Mouse (Mus musculus): ENCODE measurements at regions not wholly inside any gene's neighbourhood (a gene's known extent, or its start where the extent isn't known, plus 50 kb on each side); places are given as distances from the start of the nearest gene placed in this dataset.
"Not testable (repeated sequence)": the region's sequence is repeated elsewhere in the genome, so short reads cannot be mapped to it uniquely, and the experiment has no call there.

DNA sequence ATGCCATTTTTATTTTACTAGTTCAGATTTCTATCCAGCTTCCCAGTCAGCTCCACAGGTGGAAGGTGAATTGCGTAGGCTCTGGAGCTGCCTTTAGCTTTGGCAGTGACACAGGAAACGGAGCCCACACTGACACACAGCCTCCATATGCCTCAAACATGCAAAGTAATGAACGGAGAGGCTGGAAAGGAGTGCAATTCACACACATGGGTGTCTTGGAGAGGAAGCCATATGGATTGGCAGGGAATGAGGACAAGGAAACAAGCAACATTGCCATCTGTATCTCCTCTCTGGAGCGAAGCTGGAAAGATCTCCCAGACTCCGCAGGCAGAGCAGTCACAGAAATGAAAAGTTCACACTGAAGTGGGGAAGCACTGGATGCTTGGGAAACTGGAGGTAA, 201.6 kb upstream of the 4930452B06Rik start:
- TF ChIP-seq CTCF (IDR thresholded peaks at IDR 0.05), result no peak
- Histone ChIP-seq H3K4me3 (no peak overlapping the region), H3K27ac (no peak overlapping the region)
- intact Hi-C loops (cut with DNase I), result no loop called here
- DNase-seq, result no peak

DNA sequence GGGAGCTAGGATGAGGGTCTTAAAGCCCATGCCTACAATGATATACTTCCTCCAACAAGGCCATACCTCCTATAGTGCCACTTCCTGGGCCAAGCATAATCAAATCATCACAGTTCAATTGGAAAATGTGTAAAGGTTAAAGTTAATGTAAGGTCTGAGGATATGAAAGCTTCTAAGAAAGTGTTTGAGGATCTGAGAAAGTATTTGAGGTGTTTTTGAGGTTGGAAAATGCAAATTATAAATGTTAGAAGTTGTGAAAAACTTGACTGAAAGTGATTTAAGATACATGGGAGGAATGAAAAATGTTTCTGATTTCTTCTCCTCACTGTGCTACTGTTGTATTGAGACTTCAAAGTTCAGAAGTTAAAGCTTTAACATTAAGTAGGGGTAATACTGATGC, 185.5 kb upstream of the 4930452B06Rik start:
- intact Hi-C loops (cut with DNase I), result no loop called here
- DNase-seq, result no peak
- TF ChIP-seq CTCF (IDR thresholded peaks at IDR 0.05), result no peak
- Histone ChIP-seq H3K4me3 (no peak overlapping the region), H3K27ac (no peak overlapping the region)

DNA sequence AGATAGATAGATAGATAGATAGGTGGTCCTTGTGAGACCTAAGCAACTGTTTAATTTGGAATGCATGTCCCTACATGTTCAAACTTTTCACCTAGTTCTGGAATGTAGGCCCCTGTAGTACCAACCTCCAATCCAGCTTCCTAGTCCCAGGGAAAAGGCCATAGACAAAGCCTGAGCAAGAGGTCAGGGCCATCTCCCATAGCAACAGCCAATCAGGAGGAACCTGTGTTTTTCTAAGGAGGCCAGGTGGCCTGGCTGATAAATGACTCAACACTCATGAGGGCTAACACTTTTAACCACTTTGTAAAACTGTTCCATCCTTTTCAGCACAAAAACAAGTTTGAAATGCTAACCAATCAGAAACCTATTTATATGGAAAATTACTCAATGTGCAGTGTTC, 184.2 kb upstream of the 4930452B06Rik start:
- no peak for DNase-seq
- TF ChIP-seq CTCF (IDR thresholded peaks at IDR 0.05), result no peak
- Histone ChIP-seq H3K27ac (no peak overlapping the region), H3K4me3 (no peak overlapping the region)
- intact Hi-C loops (cut with DNase I), result no loop called here

DNA sequence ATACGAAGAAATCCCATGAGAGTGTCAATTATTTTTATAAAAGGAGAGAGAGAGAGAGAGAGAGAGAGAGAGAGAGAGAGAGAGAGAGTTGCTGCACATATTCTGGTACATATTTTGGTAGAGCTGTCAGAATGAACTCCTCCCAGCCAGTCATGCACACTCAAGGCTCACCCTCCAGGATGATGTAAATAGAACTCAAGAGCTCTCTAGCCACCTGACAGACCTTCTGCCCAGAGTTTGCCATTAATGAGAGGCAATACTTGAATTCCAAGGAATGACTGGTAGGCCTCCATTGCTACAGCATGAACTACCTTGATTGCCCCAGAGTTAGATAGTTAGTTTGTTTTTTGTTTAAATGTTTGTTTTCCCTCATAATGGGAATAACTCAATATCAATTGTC, 167.5 kb upstream of the 4930452B06Rik start:
- Histone ChIP-seq H3K27ac (no peak overlapping the region), H3K4me3 (no peak overlapping the region)
- DNase-seq, result no peak
- intact Hi-C loops (cut with DNase I), result no loop called here
- TF ChIP-seq CTCF (IDR thresholded peaks at IDR 0.05), result no peak

DNA sequence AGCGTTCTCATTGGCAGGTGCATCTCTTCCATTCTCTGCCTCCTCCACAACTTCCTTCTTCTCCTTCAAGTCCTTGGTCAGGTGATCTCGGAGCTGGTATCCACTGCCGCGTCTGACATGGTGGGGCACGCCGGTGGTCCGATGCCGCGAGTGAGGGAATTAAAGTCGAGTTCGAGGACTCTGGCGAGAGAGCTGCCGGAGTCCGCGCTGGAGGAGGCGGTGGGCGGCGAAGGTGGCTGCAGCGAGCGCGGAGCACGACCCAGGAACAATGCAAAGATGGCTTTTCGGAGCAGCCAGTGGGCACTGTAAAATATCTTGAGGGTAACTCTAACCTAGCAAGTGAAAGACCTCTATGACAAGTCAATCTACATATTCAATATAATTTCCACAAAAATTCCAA, 134.2 kb upstream of the 4930452B06Rik start:
- intact Hi-C loops (cut with DNase I), result not testable (repeated sequence)
- peak overlapping the region; percentile 58; the same call in 1 of the 2 replicates for H3K27ac ChIP-seq
- H3K4me3 ChIP-seq, result peak overlapping the region; percentile 63
- DNase-seq, result peak; percentile 16

DNA sequence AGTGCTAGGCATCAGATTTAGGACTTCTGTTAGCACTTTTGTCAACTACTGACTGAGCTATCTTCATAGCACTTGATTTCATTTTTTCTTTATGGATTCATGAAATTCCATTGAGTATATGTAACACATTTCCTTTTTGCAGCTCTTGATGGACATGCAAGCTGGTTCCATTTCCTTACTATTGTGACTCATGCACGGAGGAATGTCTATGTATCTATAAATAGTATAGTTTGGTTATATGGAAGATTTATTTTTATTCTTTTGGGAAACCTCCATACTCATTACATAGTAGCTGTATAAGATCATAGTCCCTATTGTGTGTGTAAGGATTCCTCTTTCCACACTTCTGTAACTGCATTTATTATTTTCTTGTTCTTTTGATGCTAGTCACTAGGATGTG, 123.3 kb upstream of the 4930452B06Rik start:
- no peak for DNase-seq
- no peak for TF ChIP-seq CTCF (IDR thresholded peaks at IDR 0.05)
- Histone ChIP-seq H3K4me3 (no peak overlapping the region), H3K27ac (no peak overlapping the region)
- intact Hi-C loops (cut with DNase I), result no loop called here

DNA sequence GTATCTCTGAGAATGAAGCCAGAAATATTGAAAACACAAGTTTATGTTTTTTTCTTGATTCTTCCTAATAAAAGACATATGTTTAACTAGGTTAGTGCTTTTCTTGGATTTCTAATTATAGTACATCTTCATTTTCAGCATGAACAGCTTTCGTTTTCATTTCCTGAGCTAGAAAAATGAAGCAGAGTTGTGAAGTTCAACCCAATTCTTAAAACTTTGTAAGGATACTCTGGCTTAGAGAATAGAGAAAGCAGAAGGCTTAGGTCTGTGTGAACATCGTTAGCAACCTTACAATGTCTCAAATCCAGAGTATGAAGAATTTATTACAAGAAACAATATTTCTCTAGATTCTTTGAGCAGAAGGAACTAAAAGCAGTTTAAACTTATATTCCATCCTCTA, 94.5 kb upstream of the 4930452B06Rik start:
- no peak overlapping the region for H3K4me3 ChIP-seq
- H3K27ac ChIP-seq, result no peak overlapping the region
- no peak for DNase-seq
- intact Hi-C loops (cut with DNase I), result no loop called here
- TF ChIP-seq CTCF (IDR thresholded peaks at IDR 0.05), result no peak

DNA sequence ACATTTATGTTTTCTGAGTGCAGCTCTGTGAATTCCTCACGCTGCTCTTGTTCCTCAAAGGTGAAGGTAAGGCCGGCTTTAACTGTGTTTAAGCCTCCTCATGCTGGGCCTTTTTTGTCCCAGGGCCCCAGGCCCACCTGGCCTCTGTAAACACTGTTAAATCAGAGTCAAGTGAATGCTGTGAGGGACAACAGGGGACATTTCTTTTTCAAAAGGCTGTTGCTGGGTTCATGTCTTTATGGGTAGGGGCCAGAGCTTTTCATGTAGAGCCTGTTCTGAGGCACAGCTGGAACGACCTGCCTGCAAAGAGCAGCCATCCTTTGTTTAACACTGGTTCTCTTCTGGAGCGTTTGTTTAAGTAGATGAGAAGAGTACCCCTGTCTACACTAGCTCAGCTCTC, 70.8 kb upstream of the 4930452B06Rik start:
- H3K27ac ChIP-seq, result no peak overlapping the region
- TF ChIP-seq CTCF (IDR thresholded peaks at IDR 0.05), result no peak
- H3K4me3 ChIP-seq, result no peak overlapping the region
- intact Hi-C loops (cut with DNase I), result no loop called here
- no peak for DNase-seq

DNA sequence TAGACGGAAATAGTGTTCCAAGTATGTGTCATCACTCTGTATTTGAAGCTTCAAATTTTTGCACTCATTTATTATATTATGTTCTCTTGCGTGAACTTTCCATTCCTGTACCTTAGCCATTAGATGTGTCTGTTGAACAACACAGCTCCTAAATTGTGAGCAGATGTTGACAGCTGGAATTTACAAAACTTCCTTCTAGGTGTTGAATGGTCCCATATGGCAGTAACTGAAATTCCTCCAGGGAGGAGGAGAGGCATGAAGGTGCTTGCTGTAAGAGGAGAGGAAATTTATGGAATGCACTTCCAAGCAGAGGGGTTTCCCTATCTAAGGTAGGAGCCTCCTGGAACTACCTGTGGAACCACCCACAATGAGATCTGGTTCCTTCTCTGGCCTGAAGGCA, 67.2 kb upstream of the 4930452B06Rik start:
- Histone ChIP-seq H3K27ac (no peak overlapping the region), H3K4me3 (no peak overlapping the region)
- no peak for TF ChIP-seq CTCF (IDR thresholded peaks at IDR 0.05)
- intact Hi-C loops (cut with DNase I), result no loop called here
- no peak for DNase-seq

DNA sequence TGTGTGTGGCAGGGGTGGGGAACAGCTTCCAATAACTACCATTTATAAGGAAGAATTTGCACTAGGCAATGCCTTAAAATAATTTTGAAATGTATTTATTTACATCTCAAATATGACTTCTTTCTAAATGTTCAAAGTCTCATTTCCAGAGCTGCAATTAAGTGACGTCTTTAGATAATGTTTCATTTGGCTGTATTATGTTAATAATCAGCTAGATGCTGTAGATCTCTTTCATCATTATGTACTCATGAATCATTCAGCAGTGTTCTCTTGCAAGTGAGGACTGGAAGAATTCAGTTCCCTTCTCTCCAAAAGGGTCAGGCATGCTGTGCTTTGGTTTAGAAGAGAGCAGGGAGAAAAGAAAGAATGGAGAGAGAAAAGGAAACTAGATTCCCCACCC, 61.3 kb upstream of the 4930452B06Rik start:
- Histone ChIP-seq H3K4me3 (no peak overlapping the region), H3K27ac (no peak overlapping the region)
- intact Hi-C loops (cut with DNase I), result no loop called here
- no peak for TF ChIP-seq CTCF (IDR thresholded peaks at IDR 0.05)
- no peak for DNase-seq
